Mouse (Mus musculus) C2C12 (cell line): Measurements from ENCODE around the gene Ppp2r2c. TPM values are rescaled to one million over a fixed set of nuclear protein-coding genes. Genes with fewer than 3 reads are reported as not detected.

ENCODE experiments used
- H3K27me3 ChIP-seq: one replicate; pipeline ENCODE4 v1.6.1; 2011; ENCODE audit not compliant: control insufficient read depth, insufficient read depth, insufficient read length
- H3K36me3 ChIP-seq: one replicate; pipeline ENCODE4 v1.6.1; 2011; ENCODE audit not compliant: control insufficient read depth, insufficient read depth
- H3K4me3 ChIP-seq: one replicate; pipeline ENCODE4 v1.5.1; 2011; ENCODE audit warnings: mild to moderate bottlenecking, control low read depth; ENCODE audit not compliant: poor library complexity, insufficient read depth, severe bottlenecking
- H3K79me2 ChIP-seq: one replicate; pipeline ENCODE4 v1.6.1; 2011; ENCODE audit not compliant: control insufficient read depth, insufficient read depth
- H3K79me3 ChIP-seq: one replicate; pipeline ENCODE4 v1.6.1; 2011; ENCODE audit warnings: low read depth, control low read depth
- H3ac ChIP-seq: one replicate; pipeline ENCODE3; 2011; ENCODE audit warnings: low read depth; ENCODE audit not compliant: control insufficient read depth, insufficient read length
- CEBPB ChIP-seq: IDR thresholded peaks from one replicate; pipeline ENCODE4 v1.6.1; 2011; ENCODE audit warnings: low read depth, mild to moderate bottlenecking, control low read depth, moderate library complexity
- CTCF ChIP-seq: IDR thresholded peaks from one replicate; pipeline ENCODE4 v1.5.1; 2011; ENCODE audit not compliant: control insufficient read depth, insufficient read depth, insufficient read length
- FOSL1 ChIP-seq: IDR thresholded peaks from one replicate; pipeline ENCODE4 v1.8.0; 2011; ENCODE audit warnings: mild to moderate bottlenecking, low read length; ENCODE audit not compliant: poor library complexity, insufficient read depth, severe bottlenecking
- MAX ChIP-seq: IDR thresholded peaks from one replicate; pipeline ENCODE4 v1.6.1; 2011; ENCODE audit warnings: mild to moderate bottlenecking, control low read depth
- MYOD1 ChIP-seq: IDR thresholded peaks from one replicate; pipeline ENCODE4 v1.6.1; 2011; ENCODE audit warnings: low read depth; ENCODE audit not compliant: control insufficient read depth, insufficient read length
- MYOG ChIP-seq: IDR thresholded peaks from one replicate; pipeline ENCODE4 v1.6.1; 2011; ENCODE audit not compliant: control insufficient read depth, insufficient read length; ENCODE audit errors: extremely low read depth
- USF1 ChIP-seq: IDR thresholded peaks from one replicate; pipeline ENCODE4 v1.6.1; 2011; ENCODE audit warnings: low read depth, mild to moderate bottlenecking, control low read depth, moderate library complexity
- polyA plus RNA-seq: library from polyadenylated mRNA; unstranded; fragments of >200 nt; fragmentation: generic; extraction: Trizol; gene quantifications from one replicate; pipeline ENCODE4 v1.2.1, GENCODE M21; 2012; ENCODE audit warnings: missing spikeins

Ppp2r2c gene
- polyA plus RNA-seq, 1 experiment, result not detected

DNA sequence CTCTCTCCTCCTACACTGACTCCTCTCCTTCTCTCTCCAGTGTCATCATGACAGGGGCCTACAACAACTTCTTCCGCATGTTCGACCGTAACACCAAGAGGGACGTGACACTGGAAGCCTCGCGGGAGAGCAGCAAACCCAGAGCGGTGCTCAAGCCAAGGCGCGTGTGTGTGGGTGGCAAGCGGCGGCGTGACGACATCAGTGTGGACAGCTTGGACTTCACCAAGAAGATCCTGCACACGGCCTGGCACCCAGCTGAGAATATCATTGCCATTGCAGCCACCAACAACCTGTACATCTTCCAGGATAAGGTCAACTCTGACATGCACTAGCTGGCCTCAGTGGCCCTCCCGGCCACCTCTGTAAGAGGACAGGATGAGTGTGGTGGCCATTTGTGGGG lies 84.0 kb downstream of the Ppp2r2c start:
- Histone ChIP-seq H3ac (no peak overlapping the region), H3K27me3 (peaks cover 3% of the 10 kb centered on the region), H3K79me3 (no peaks in the 10 kb centered on the region), H3K4me3 (no peak overlapping the region), H3K36me3 (no peaks in the 10 kb centered on the region), H3K79me2 (no peaks in the 10 kb centered on the region)
- no peak for TF ChIP-seq FOSL1
- no peak for TF ChIP-seq USF1
- TF ChIP-seq MYOD1, result no peak
- no peak for TF ChIP-seq CEBPB
- no peak for TF ChIP-seq MYOG
- no peak for TF ChIP-seq CTCF
- TF ChIP-seq MAX, result no peak

- Histone ChIP-seq H3K79me2 (no peaks in the 10 kb centered on the region), H3ac (no peak overlapping the region), H3K27me3 (no peaks in the 10 kb centered on the region), H3K4me3 (no peak overlapping the region), H3K36me3 (no peaks in the 10 kb centered on the region), H3K79me3 (no peaks in the 10 kb centered on the region)
- peak; percentile 49 for TF ChIP-seq CTCF
- TF ChIP-seq USF1, result no peak
- peak; percentile 64 for TF ChIP-seq MYOD1
- TF ChIP-seq CEBPB, result no peak
Measured at GRCm38 (mm10) chr5:36955366-36955765, 87.1 kb downstream of the Ppp2r2c start.

- Histone ChIP-seq H3K27me3 (no peaks in the 10 kb centered on the region), H3K79me3 (no peaks in the 10 kb centered on the region), H3K79me2 (no peaks in the 10 kb centered on the region), H3ac (no peak overlapping the region), H3K36me3 (no peaks in the 10 kb centered on the region), H3K4me3 (no peak overlapping the region)
- TF ChIP-seq FOSL1 (no peak), CEBPB (no peak), USF1 (no peak), MYOD1 (no peak), MAX (no peak), MYOG (no peak), CTCF (peak; percentile 60)
Measured at GRCm38 (mm10) chr5:36958837-36959236, 90.5 kb downstream of the Ppp2r2c start.

- Histone ChIP-seq H3K27me3 (no peaks in the 10 kb centered on the region), H3K79me2 (no peaks in the 10 kb centered on the region), H3K36me3 (no peaks in the 10 kb centered on the region), H3K79me3 (no peaks in the 10 kb centered on the region), H3K4me3 (no peak overlapping the region), H3ac (no peak overlapping the region)
- TF ChIP-seq CEBPB, result no peak
- no peak for TF ChIP-seq FOSL1
- TF ChIP-seq MAX, result no peak
- TF ChIP-seq MYOD1, result no peak
- TF ChIP-seq MYOG, result no peak
- no peak for TF ChIP-seq CTCF
- no peak for TF ChIP-seq USF1
Measured at GRCm38 (mm10) chr5:36960501-36960900, 92.2 kb downstream of the Ppp2r2c start.

DNA sequence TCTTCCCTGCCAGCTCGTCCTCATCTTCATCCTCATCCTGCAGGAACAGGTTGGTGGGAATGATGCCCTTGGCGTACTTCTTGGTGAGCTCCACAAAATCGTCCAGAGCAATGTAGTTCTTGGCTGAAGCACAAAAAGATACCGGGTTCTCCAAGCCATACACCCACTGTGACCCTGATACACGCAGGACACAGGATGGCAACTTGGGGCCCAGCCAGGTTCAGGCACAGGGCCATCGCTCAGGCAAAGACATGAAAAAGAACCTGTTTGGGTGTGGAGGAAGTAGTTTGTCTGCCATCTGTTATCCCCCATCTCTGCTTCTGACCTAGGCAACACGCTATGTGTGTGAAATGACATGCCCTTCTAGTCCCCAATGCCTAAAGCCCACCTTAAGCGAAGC lies 103.3 kb downstream of the Ppp2r2c start:
- Histone ChIP-seq H3K79me2 (no peaks in the 10 kb centered on the region), H3K36me3 (peaks cover 7% of the 10 kb centered on the region), H3K27me3 (no peaks in the 10 kb centered on the region), H3K4me3 (no peak overlapping the region), H3K79me3 (no peaks in the 10 kb centered on the region), H3ac (no peak overlapping the region)
- no peak for TF ChIP-seq MAX
- no peak for TF ChIP-seq USF1
- no peak for TF ChIP-seq FOSL1
- no peak for TF ChIP-seq MYOG
- no peak for TF ChIP-seq MYOD1
- TF ChIP-seq CEBPB, result no peak
- TF ChIP-seq CTCF, result no peak

GRCm38 (mm10) chr5:36975336-36975735 lies 107.0 kb downstream of the Ppp2r2c start:
- Histone ChIP-seq H3K36me3 (no peaks in the 10 kb centered on the region), H3K27me3 (no peaks in the 10 kb centered on the region), H3K4me3 (no peak overlapping the region), H3K79me3 (no peaks in the 10 kb centered on the region), H3ac (no peak overlapping the region), H3K79me2 (no peaks in the 10 kb centered on the region)
- TF ChIP-seq CEBPB (no peak), MYOG (no peak)
